Mouse (Mus musculus): ENCODE measurements around the gene Gm9736. TPM values are rescaled to one million over a fixed set of nuclear protein-coding genes. Genes with fewer than 3 reads are reported as not detected.
"Not testable (repeated sequence)": the region's sequence is repeated elsewhere in the genome, so short reads cannot be mapped to it uniquely, and the experiment has no call there.

Gene Gm9736
- polyA plus RNA-seq, 1 experiment from 2014 or later, result not detected

- Histone ChIP-seq H3K4me3 (no peak overlapping the region), H3K36me3 (no peaks in the 10 kb centered on the region), H3K9me3 (replicated peaks) (no peaks in the 10 kb centered on the region), H3K4me1 (no peaks in the 10 kb centered on the region), H3K4me2 (no peak overlapping the region), H3K9ac (no peak overlapping the region), H3K27me3 (replicated peaks) (no peaks in the 10 kb centered on the region), H3K27ac (no peak overlapping the region)
- 63% methylated on average over 1 of the region's 1 CpGs for WGBS (ENCODE audit: insufficient replicate concordance)
- ATAC-seq, result no peak
Measured at GRCm38 (mm10) chr10:77769727-77770126, 18.6 kb upstream of the Gm9736 start.

GRCm38 (mm10) chr10:77759582-77759981 lies 8.4 kb upstream of the Gm9736 start, which contains the start of gene Gm3233:
Gene Gm3233, minus strand, starts transcription at chr10:77759682.
- H3K36me3 ChIP-seq, result not testable (repeated sequence)

DNA sequence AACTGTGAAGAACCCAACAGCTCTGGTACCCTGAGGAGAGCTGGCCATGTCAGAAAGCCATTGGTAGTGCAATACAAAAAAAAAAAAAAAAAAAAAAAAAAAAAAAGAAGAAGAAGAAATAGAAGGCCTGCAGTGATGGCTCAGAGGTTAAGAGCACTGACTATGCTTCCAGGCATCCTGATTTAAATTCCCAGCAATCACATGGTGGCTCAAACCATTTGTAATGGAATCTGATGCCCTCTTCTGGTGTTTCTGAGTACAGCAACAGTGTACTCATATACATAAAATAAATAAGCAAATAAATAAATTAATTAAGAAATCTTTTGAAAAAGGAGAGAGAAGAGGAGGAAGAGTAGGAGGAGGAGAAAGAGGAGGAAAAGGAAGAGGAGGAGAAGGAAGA lies 2.3 kb upstream of the Gm9736 start:
- H3K4me3 ChIP-seq, result no peak overlapping the region
- H3K4me1 ChIP-seq, result no peaks in the 10 kb centered on the region
- H3K36me3 ChIP-seq, result no peaks in the 10 kb centered on the region
- H3K9ac ChIP-seq, result no peak overlapping the region
- ATAC-seq, result no peak
- H3K4me2 ChIP-seq, result no peak overlapping the region
- no peaks in the 10 kb centered on the region for H3K27me3 ChIP-seq (replicated peaks)
- no peak overlapping the region for H3K27ac ChIP-seq
- H3K9me3 ChIP-seq (replicated peaks), result no peaks in the 10 kb centered on the region

More at GRCm38 (mm10) chr10:77759582-77759981, 8.4 kb upstream of the Gm9736 start, which contains the start of gene Gm3233:
- not testable (repeated sequence) for H3K4me3 ChIP-seq; H3K27ac ChIP-seq; ATAC-seq; H3K4me1 ChIP-seq; H3K4me2 ChIP-seq; H3K9ac ChIP-seq; H3K9me3 ChIP-seq (replicated peaks); H3K27me3 ChIP-seq (replicated peaks)
- no CpG with 5 or more reads among the region's 1 CpGs for WGBS (ENCODE audit: insufficient replicate concordance)

DNA sequence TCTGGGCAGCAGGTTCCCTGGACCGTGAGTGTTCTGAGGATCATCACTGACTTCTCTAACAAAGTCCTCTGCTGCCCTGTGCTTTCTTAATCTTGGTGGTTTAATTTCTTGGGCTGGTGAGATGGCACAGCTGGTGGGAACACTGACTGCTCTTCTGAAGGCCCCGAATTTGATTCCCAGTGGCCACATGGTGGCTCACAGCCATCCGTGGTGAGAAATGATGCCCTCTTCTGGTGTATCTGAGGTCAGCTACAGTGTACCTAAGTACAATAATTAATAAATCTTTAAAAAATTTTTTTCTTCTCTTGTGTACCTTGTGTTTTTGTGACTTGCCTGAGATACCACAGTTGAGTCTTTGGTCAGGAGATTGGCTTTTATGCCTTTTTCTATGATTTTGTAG lies 1.2 kb upstream of the Gm9736 start:
- H3K9me3 ChIP-seq (replicated peaks); H3K9ac ChIP-seq; H3K27ac ChIP-seq; H3K4me3 ChIP-seq; H3K36me3 ChIP-seq; H3K4me2 ChIP-seq; H3K27me3 ChIP-seq (replicated peaks); ATAC-seq; H3K4me1 ChIP-seq: not testable (repeated sequence)
- WGBS (ENCODE audit: insufficient replicate concordance), result 44% methylated on average over 3 of the region's 3 CpGs

GRCm38 (mm10) chr10:77750686-77751085 lies 468 bp downstream of the Gm9736 start:
- ATAC-seq; H3K27me3 ChIP-seq (replicated peaks): not testable (repeated sequence)
- 42% methylated on average over 1 of the region's 1 CpGs for WGBS (ENCODE audit: insufficient replicate concordance)

GRCm38 (mm10) chr10:77741924-77742688 lies 9.0 kb downstream of the Gm9736 start, which contains the start of gene Gm18596:
Gene Gm18596, minus strand, starts transcription at chr10:77742638.
- H3K9me3 ChIP-seq (replicated peaks); ATAC-seq; H3K9ac ChIP-seq; H3K27ac ChIP-seq; H3K36me3 ChIP-seq; H3K4me3 ChIP-seq; H3K4me1 ChIP-seq; H3K4me2 ChIP-seq; H3K27me3 ChIP-seq (replicated peaks): not testable (repeated sequence)
- WGBS (ENCODE audit: insufficient replicate concordance), result 66% methylated on average over 4 of the region's 5 CpGs

More at GRCm38 (mm10) chr10:77750686-77751085, 468 bp downstream of the Gm9736 start:
- not testable (repeated sequence) for H3K4me3 ChIP-seq; H3K9ac ChIP-seq; H3K4me2 ChIP-seq; H3K9me3 ChIP-seq (replicated peaks); H3K27ac ChIP-seq; H3K36me3 ChIP-seq; H3K4me1 ChIP-seq

DNA sequence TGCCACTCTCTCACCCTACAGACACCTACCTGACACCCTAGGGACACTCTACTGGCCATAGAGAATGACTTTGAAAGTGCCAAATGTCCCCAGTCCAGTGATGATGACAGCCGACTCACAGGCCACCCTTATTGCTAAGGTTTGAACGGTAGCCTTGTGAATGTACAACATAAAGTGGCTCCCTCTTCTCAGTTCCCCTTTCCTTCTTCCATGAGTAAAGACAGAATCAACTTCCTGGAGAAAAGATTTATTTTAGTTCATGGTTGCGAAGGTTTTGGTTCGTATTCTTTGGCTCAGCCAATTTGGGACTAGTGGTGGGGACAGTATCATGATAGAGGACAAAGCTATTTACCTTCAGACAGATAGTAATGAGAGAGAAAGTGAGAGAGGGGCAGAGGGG lies 12.2 kb downstream of the Gm9736 start:
- H3K27ac ChIP-seq, result no peak overlapping the region
- no peak for ATAC-seq
- no peaks in the 10 kb centered on the region for H3K36me3 ChIP-seq
- H3K4me1 ChIP-seq, result no peaks in the 10 kb centered on the region
- no peak overlapping the region for H3K4me2 ChIP-seq
- WGBS (ENCODE audit: insufficient replicate concordance), result 52% methylated on average over 4 of the region's 4 CpGs
- no peak overlapping the region for H3K4me3 ChIP-seq
- H3K9ac ChIP-seq, result no peak overlapping the region
- H3K9me3 ChIP-seq (replicated peaks), result peaks cover 4% of the 10 kb centered on the region; the same call in 1 of the 2 replicates
- no peaks in the 10 kb centered on the region for H3K27me3 ChIP-seq (replicated peaks)

DNA sequence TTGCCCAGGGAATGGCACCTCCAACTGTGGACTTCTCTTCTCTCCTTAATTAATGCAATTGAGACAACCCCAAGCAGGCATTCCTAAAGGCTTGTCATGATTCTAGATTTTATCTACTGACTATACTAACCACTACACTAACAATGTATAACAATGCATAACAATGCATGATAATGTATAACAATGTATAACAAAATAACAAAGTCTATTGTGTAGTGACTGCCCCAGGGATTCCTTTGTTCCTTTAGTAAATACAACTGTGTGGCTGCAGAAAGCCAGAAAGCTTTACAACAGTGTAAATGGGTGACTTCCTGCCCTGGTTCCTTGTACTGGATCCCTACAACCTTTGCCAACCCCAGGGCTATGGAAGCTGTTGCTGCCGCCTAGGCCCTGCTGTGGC lies 15.2 kb downstream of the Gm9736 start:
- no peak overlapping the region for H3K9ac ChIP-seq
- 81% methylated on average over 1 of the region's 1 CpGs for WGBS (ENCODE audit: insufficient replicate concordance)
- peaks cover 4% of the 10 kb centered on the region; the same call in 1 of the 2 replicates for H3K9me3 ChIP-seq (replicated peaks)
- no peaks in the 10 kb centered on the region for H3K4me1 ChIP-seq
- no peaks in the 10 kb centered on the region for H3K27me3 ChIP-seq (replicated peaks)
- H3K27ac ChIP-seq, result no peak overlapping the region
- no peaks in the 10 kb centered on the region for H3K36me3 ChIP-seq
- no peak overlapping the region for H3K4me2 ChIP-seq
- H3K4me3 ChIP-seq, result no peak overlapping the region
- no peak for ATAC-seq

DNA sequence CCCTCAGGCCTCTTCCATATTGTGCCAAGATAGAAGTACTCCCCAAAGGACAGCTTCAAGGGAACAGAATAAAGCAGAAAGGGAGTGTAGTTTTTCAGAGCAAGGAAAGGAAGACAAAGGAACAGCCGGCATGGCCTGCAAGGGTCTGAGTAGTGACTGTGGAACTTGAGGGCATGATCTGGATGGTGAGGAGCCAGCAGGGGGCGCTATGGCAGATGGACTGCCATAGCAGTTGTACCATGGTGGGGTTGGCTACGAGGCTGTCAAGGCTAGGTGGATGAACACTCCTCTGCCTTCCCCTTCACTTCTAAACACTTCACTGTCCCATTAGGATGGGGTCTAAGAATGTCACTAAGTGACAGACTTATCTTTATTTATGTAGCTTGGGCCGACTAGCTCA lies 21.9 kb downstream of the Gm9736 start:
- Histone ChIP-seq H3K27ac (no peak overlapping the region), H3K4me1 (no peaks in the 10 kb centered on the region), H3K4me2 (no peak overlapping the region), H3K4me3 (no peak overlapping the region), H3K36me3 (no peaks in the 10 kb centered on the region), H3K27me3 (replicated peaks) (0 out of 2 replicates have a peak, but pooled peaks cover 5% of the 10 kb centered on the region), H3K9me3 (replicated peaks) (no peaks in the 10 kb centered on the region), H3K9ac (no peak overlapping the region)
- no peak for ATAC-seq
- WGBS (ENCODE audit: insufficient replicate concordance), result 43% methylated on average over 4 of the region's 4 CpGs

- WGBS (ENCODE audit: insufficient replicate concordance), result 47% methylated on average over 4 of the region's 4 CpGs
- no peaks in the 10 kb centered on the region for H3K36me3 ChIP-seq
- H3K9me3 ChIP-seq (replicated peaks), result no peaks in the 10 kb centered on the region
- H3K4me1 ChIP-seq, result no peaks in the 10 kb centered on the region
- H3K4me2 ChIP-seq, result no peak overlapping the region
- H3K27ac ChIP-seq, result no peak overlapping the region
- no peak overlapping the region for H3K9ac ChIP-seq
- no peak overlapping the region for H3K4me3 ChIP-seq
- 0 out of 2 replicates have a peak, but pooled peaks cover 5% of the 10 kb centered on the region for H3K27me3 ChIP-seq (replicated peaks)
- ATAC-seq, result no peak
Measured at GRCm38 (mm10) chr10:77728280-77728679, 22.9 kb downstream of the Gm9736 start.

- Histone ChIP-seq H3K27me3 (replicated peaks) (0 out of 2 replicates have a peak, but pooled peaks cover 5% of the 10 kb centered on the region), H3K9ac (no peak within 1 kb of the TSS), H3K4me2 (no peak within 1 kb of the TSS), H3K27ac (no peak within 1 kb of the TSS), H3K9me3 (replicated peaks) (no peaks in the 10 kb centered on the region), H3K36me3 (no peaks in the 10 kb centered on the region), H3K4me3 (no peak within 1 kb of the TSS), H3K4me1 (no peaks in the 10 kb centered on the region)
- WGBS (ENCODE audit: insufficient replicate concordance), result 26% methylated on average over 3 of the region's 3 CpGs
- ATAC-seq, result no peak
Measured at GRCm38 (mm10) chr10:77726186-77726585, 25.0 kb downstream of the Gm9736 start, which contains the start of gene Gm10100. Gene Gm10100, plus strand, starts transcription at chr10:77726486.

GRCm38 (mm10) chr10:77724855-77725254 lies 26.3 kb downstream of the Gm9736 start:
- Histone ChIP-seq H3K4me3 (no peak overlapping the region), H3K36me3 (no peaks in the 10 kb centered on the region), H3K4me2 (no peak overlapping the region), H3K27me3 (replicated peaks) (0 out of 2 replicates have a peak, but pooled peaks cover 5% of the 10 kb centered on the region), H3K4me1 (no peaks in the 10 kb centered on the region), H3K27ac (no peak overlapping the region), H3K9ac (no peak overlapping the region), H3K9me3 (replicated peaks) (no peaks in the 10 kb centered on the region)
- ATAC-seq, result no peak
- 56% methylated on average over 8 of the region's 8 CpGs for WGBS (ENCODE audit: insufficient replicate concordance)
